Mouse (Mus musculus) kidney, adult 2 months (tissue): ENCODE measurements around the gene Srsf4.

Experiments
- CTCF ChIP-seq: fragments of 200-500 bp; conservative IDR thresholded peaks from 2 replicates; pipeline ENCODE4 v1.5.1; 2011; ENCODE audit warnings: low read depth, mild to moderate bottlenecking, control low read depth, low read length, moderate library complexity, mixed read lengths; ENCODE audit not compliant: insufficient read depth, insufficient read length
- POLR2A ChIP-seq: fragments of 200-500 bp; IDR thresholded peaks from one replicate; pipeline ENCODE4 v1.6.1; 2011; ENCODE audit warnings: low read depth, low read length, control low read depth

DNA sequence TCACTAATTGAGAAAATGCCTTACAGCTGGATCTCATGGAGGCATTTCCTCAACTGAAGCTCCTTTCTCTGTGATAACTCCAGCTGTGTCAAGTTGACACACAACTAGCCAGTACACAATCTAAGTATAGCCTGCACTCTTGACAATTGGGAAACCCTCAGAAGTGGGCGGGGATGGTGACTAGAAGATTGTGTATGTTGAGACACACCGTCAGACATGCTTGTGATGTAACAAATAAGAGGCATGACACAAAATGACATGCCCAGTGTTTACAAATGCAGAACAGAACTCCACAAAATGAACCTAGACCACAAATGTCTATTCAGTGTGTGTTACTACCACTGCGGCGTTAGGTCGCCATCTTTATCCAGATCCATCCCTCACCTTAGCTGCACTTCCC lies 23.7 kb downstream of the Srsf4 start:
- TF ChIP-seq CTCF, result no peak
- TF ChIP-seq POLR2A, result no peak
